Mouse (Mus musculus) midbrain, embryonic 14.5 days (tissue): ENCODE results near the gene Zranb1. TPM values are rescaled to one million over a fixed set of nuclear protein-coding genes. Genes with fewer than 3 reads are reported as not detected.

ENCODE experiments used
- ATAC-seq: fragments of 200-750 bp; cut with Nextera tagmentation; 2 replicates; pipeline ENCODE4 v1.8.0; 2017; ENCODE audit warnings: moderate number of reproducible peaks, moderate library complexity; ENCODE audit not compliant: low FRiP score, low TSS enrichment
- DNase-seq: peaks from one replicate; pipeline ENCODE4 v3.0.0-alpha.2; 2015
- H3K27ac ChIP-seq: fragments of 300-500 bp; sonication (generic); replicated peaks from 2 replicates; pipeline ENCODE4 v1.5.1; 2014; ENCODE audit warnings: mild to moderate bottlenecking, low read depth, low read length, moderate library complexity
- H3K27me3 ChIP-seq: fragments of 300-500 bp; sonication (generic); 2 replicates; pipeline ENCODE4 v1.6.1; 2014; ENCODE audit warnings: low read length, control low read depth, mixed read lengths; ENCODE audit not compliant: control insufficient read depth, insufficient read depth
- H3K36me3 ChIP-seq: fragments of 300-500 bp; sonication (generic); 2 replicates; pipeline ENCODE4 v1.6.1; 2014; ENCODE audit warnings: low read length, control low read depth; ENCODE audit not compliant: control insufficient read depth, insufficient read depth
- H3K4me1 ChIP-seq: fragments of 300-500 bp; sonication (generic); 2 replicates; pipeline ENCODE4 v1.6.1; 2014; ENCODE audit warnings: mild to moderate bottlenecking, antibody characterized with exemption, low read length, control low read depth; ENCODE audit not compliant: control insufficient read depth, insufficient read depth
- H3K4me2 ChIP-seq: fragments of 300-500 bp; sonication (generic); 2 replicates; pipeline ENCODE4 v1.6.1; 2014; ENCODE audit warnings: mild to moderate bottlenecking, low read length, moderate library complexity
- H3K4me3 ChIP-seq: fragments of 300-500 bp; sonication (generic); replicated peaks from 2 replicates; pipeline ENCODE4 v1.5.1; 2014; ENCODE audit warnings: low read depth, low read length
- H3K9ac ChIP-seq: fragments of 300-500 bp; sonication (generic); replicated peaks from 2 replicates; pipeline ENCODE4 v1.6.1; 2014; ENCODE audit warnings: mild to moderate bottlenecking, low read length, moderate library complexity
- H3K9me3 ChIP-seq: fragments of 300-500 bp; sonication (generic); 2 replicates; pipeline ENCODE4 v1.6.1; 2016; ENCODE audit warnings: low read length, control low read depth, mixed read lengths; ENCODE audit not compliant: control insufficient read depth
- WGBS: fragments of 180-500 bp; shearing (Covaris S2); extraction: QIAGEN DNeasy Blood & Tissue Kit; methylation state at CpG from one replicate; pipeline ENCODE4 v1.1.7; 2014; 5-methylcytosine and 5-hydroxymethylcytosine counted together
- polyA plus RNA-seq: library from polyadenylated mRNA; unstranded; fragments of >200 nt; fragmentation: Nextera tagmentation; extraction: Ambion mirVana; gene quantifications from 2 replicates; pipeline ENCODE4 v1.2.1, GENCODE M21; 2014

The Zranb1 gene
- polyA plus RNA-seq, 1 experiment from 2014 or later, result 35.1 TPM

DNA sequence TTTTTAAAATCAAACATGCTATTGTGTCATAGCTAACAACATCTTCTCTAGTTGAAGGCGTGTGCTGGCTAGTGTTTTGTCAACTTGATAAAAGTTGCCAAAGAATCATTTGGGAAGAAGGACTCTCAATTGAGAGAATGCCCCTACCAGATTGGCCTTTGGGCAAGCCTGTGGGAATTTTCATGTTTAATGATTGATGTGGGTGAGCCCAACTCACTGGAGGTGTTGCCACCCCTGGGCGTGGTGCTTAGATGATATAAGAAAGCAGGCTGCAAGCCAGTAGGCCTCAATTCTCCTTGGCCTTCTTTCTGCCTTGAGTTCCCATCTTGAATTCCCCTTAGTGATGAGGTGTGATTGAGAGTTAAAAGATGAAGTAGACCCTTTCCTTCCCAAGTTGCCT is 47.0 kb downstream of the Zranb1 start:
- 100% methylated on average over 2 of the region's 2 CpGs for WGBS
- Histone ChIP-seq H3K36me3 (peaks cover 36% of the 10 kb centered on the region), H3K9me3 (no peaks in the 10 kb centered on the region), H3K27me3 (no peaks in the 10 kb centered on the region), H3K27ac (no peak overlapping the region), H3K4me1 (no peaks in the 10 kb centered on the region), H3K4me2 (no peak overlapping the region), H3K4me3 (no peak overlapping the region), H3K9ac (no peak overlapping the region)
- DNase-seq (no peak), ATAC-seq (no peak)

DNA sequence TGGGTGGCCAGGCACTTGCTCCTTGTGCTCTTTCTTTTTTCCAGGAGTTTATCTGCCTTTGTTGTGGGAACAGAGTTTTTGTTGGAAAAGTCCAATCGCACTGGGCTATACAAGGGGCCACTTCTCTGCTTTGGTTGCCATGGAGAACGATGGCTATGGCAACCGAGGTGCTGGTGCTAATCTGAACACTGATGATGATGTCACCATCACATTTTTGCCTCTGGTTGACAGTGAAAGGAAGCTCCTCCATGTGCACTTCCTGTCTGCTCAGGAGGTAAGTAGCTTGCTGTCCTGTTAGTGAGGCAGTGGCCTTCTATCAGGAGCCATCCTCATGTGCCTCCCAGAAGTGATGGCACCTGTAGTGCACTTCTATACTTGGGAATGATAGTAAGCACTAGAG is 51.7 kb downstream of the Zranb1 start:
- Histone ChIP-seq H3K9me3 (no peaks in the 10 kb centered on the region), H3K4me2 (no peak overlapping the region), H3K4me3 (no peak overlapping the region), H3K9ac (no peak overlapping the region), H3K27me3 (no peaks in the 10 kb centered on the region), H3K36me3 (peaks cover 55% of the 10 kb centered on the region), H3K4me1 (no peaks in the 10 kb centered on the region), H3K27ac (no peak overlapping the region)
- ATAC-seq, result no peak
- no peak for DNase-seq
- 35% methylated on average over 3 of the region's 3 CpGs for WGBS

DNA sequence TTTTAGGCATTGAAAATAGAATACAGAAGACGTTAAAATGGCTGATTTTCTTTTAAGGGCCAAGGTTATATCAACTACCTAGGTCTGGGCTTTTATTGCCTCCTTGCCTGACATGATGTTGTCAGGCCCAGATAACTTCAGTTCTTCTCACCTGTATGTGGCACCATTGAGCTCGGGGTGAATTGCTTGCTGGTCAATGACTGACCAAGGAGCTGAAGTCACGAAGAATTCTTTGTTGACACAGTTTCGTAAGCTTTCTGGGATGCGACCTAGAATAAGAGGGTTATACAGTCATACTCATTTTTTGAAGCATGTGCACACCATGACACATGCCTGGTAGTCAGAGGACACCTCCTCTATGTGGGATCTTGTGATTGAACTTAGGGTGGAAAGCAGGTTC is 58.9 kb downstream of the Zranb1 start:
- Histone ChIP-seq H3K4me3 (no peak overlapping the region), H3K9me3 (no peaks in the 10 kb centered on the region), H3K4me1 (no peaks in the 10 kb centered on the region), H3K27me3 (no peaks in the 10 kb centered on the region), H3K27ac (no peak overlapping the region), H3K9ac (no peak overlapping the region), H3K36me3 (peaks cover 63% of the 10 kb centered on the region), H3K4me2 (no peak overlapping the region)
- WGBS, result 95% methylated on average over 5 of the region's 5 CpGs
- DNase-seq (no peak), ATAC-seq (no peak)

DNA sequence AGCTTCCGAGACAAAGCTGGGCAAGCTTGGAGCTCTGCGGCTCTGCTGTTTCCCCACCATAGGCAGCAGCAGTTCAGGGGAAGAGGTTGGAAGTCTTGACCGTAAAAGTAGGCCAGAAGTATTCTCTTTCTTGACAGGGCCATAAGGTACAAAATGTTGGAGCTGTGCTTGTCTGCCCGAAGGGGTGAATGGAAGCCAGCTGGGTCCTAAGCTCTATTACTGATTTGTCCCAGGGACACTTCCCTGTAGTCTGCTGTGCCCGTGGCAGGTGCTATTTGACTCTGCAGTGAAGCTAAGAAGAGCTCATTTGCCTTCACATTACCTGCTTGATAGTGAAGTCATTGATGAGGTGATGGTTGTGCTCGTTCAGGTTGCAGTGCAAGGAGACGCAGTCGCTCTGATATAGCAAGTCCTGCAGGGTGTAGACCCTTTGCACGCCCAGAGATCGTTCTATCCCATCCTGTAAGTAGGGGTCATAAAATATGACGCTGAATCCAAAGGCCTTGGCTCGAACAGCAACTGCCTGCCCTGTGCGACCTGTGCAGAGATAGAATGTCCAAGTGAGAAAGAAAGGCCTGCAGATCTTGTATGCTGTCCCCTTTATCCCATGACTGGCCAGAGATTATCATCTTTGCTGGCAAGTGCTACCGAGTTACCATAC is 60.4 kb downstream of the Zranb1 start:
- no peak for ATAC-seq
- H3K9ac ChIP-seq, result no peak overlapping the region
- H3K9me3 ChIP-seq, result no peaks in the 10 kb centered on the region
- peaks cover 60% of the 10 kb centered on the region for H3K36me3 ChIP-seq
- no peak for DNase-seq
- no peaks in the 10 kb centered on the region for H3K4me1 ChIP-seq
- H3K4me2 ChIP-seq, result no peak overlapping the region
- 94% methylated on average over 14 of the region's 14 CpGs for WGBS
- H3K27ac ChIP-seq, result no peak overlapping the region
- no peaks in the 10 kb centered on the region for H3K27me3 ChIP-seq
- H3K4me3 ChIP-seq, result no peak overlapping the region

DNA sequence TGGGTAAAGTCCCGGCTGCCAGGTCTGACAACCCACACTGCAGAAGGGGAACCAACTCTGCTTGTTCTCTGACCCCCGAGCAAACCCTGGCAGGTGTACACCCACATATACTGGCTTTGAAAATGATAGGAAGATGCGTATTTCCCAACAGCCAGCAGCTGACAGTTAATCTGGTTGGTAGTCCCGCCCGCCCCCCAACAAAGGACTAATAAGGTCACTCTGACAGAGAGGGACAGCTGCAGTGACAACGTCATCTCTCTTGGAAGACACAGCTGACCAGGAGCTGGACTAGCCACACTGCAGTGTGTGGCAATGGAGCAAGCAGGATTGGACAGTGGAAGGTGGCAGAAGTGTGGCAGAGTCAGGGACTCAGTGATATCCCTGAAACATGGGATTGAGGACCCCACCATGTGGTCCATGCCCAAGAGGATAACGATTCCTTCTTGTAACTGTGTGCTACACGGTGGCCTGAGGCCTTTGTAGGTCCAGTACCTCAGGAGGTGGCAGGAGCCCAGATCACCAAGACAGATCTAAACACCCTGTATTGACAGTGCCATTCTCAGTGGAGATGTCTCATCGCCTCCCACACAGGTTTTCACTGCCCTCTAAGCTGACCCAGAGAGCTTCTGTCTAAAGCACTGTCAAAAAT is 62.1 kb downstream of the Zranb1 start:
- H3K27ac ChIP-seq, result no peak overlapping the region
- no peaks in the 10 kb centered on the region for H3K27me3 ChIP-seq
- WGBS, result 91% methylated on average over 9 of the region's 9 CpGs
- no peak overlapping the region for H3K4me3 ChIP-seq
- H3K4me1 ChIP-seq, result no peaks in the 10 kb centered on the region
- H3K36me3 ChIP-seq, result peaks cover 66% of the 10 kb centered on the region
- no peak overlapping the region for H3K4me2 ChIP-seq
- no peaks in the 10 kb centered on the region for H3K9me3 ChIP-seq
- no peak for ATAC-seq
- DNase-seq, result no peak
- H3K9ac ChIP-seq, result no peak overlapping the region

DNA sequence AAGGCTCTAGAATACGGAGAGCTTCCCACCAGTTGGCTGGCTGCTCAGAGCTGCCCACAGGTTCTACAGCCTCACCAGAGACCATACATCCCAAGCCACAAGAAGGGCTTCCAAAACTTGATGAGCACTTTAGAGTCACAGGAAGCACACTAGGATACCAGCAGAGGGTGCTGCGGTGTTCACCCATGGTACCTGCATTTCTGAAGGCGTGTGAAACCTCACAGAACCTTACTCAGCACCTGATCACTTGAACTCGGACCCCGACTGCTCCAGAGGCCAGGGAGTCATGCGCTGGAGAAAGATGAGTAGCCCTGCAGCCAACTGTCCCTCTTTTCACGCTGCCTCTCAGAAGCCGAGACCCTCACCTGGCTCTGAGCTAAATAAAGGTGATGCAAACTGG is 63.2 kb downstream of the Zranb1 start:
- Histone ChIP-seq H3K27me3 (no peaks in the 10 kb centered on the region), H3K9ac (no peak overlapping the region), H3K4me1 (no peaks in the 10 kb centered on the region), H3K27ac (no peak overlapping the region), H3K9me3 (no peaks in the 10 kb centered on the region), H3K4me2 (no peak overlapping the region), H3K36me3 (peaks cover 66% of the 10 kb centered on the region), H3K4me3 (no peak overlapping the region)
- ATAC-seq (no peak), DNase-seq (no peak)
- 90% methylated on average over 8 of the region's 8 CpGs for WGBS

DNA sequence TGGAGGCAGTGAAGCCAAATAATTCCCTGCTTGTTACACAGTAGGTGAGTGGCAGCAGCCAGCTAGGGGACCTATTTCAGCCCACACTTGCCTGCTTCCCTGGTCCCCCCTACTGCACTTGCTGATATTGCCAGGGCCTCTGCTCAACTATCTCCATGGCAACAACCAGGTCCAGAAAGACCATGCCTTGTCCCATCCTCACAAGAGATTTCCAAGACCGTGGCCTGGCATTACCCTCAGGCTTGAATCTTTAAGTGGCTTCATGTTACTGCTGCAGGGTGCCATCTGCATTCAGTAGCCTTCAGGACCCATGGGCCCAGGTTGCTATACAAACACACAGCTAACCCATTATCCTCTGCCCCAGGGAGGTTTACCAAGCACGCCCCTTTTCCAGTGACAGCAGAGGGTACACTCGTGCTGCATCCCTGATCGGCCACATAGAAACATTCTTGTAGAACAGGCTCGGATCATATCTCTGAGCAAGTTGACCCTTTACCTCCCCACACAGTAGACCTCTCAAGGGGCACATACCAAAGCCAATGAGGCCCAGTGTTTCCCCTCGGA is 63.8 kb downstream of the Zranb1 start:
- Histone ChIP-seq H3K9ac (no peak overlapping the region), H3K27me3 (no peaks in the 10 kb centered on the region), H3K36me3 (peaks cover 64% of the 10 kb centered on the region), H3K9me3 (no peaks in the 10 kb centered on the region), H3K4me3 (no peak overlapping the region), H3K4me1 (no peaks in the 10 kb centered on the region), H3K4me2 (no peak overlapping the region), H3K27ac (peak overlapping the region; percentile 34; the same call in 1 of the 2 replicates)
- ATAC-seq, result peak; percentile 24; the same call in 1 of the 2 replicates
- DNase-seq, result peak; percentile 54
- 60% methylated on average over 6 of the region's 6 CpGs for WGBS

DNA sequence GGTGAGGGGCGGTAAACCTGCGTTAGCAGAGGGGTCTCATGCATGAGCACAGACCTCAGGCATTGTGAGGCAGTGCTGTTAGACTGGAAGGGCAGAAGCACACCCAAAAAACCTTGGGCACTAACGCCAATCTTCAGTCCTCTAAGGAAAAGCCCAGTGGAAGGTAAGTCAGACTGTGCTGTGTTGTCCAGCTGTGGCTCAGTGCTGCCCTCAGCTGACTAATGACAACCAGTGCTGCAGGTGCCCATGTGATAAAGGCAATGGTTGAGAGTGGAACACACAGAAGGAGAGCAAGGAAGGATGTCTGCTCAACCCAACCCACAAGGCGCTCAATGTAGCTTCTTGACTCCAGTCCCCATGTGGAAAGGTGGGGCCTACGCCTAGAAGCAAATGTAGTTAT is 65.4 kb downstream of the Zranb1 start:
- H3K36me3 ChIP-seq, result peaks cover 47% of the 10 kb centered on the region

DNA sequence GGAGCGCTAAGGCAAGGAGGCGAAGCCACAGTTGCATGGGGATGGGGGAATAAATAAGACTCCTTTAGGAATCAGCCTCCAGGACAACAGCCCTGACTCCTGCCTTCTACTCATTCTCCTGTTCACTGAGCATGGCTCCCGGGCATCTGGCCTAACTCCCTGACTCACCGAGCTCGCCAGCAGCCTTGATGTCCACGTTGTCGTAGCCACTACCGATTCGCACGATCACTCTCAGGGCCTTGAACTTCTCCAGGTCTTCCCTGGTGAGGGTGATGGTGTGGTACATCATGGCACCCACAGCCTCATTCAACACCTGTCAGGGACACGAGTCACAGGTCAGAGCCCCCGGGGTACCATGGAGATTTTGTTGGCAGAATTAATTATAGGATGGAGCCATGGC is 67.7 kb downstream of the Zranb1 start:
- H3K9ac ChIP-seq, result no peak overlapping the region
- H3K4me2 ChIP-seq, result no peak overlapping the region
- no peak overlapping the region for H3K27ac ChIP-seq
- H3K4me1 ChIP-seq, result peaks cover 11% of the 10 kb centered on the region; the same call in 1 of the 2 replicates
- DNase-seq, result no peak
- no peak for ATAC-seq
- H3K9me3 ChIP-seq, result no peaks in the 10 kb centered on the region
- peaks cover 43% of the 10 kb centered on the region for H3K36me3 ChIP-seq
- no peak overlapping the region for H3K4me3 ChIP-seq
- 96% methylated on average over 12 of the region's 12 CpGs for WGBS
- no peaks in the 10 kb centered on the region for H3K27me3 ChIP-seq

More for the DNA sequence above, 65.4 kb downstream of the Zranb1 start:
- H3K4me2 ChIP-seq, result no peak overlapping the region
- WGBS, result 89% methylated on average over 5 of the region's 5 CpGs
- H3K4me3 ChIP-seq, result no peak overlapping the region
- H3K27ac ChIP-seq, result no peak overlapping the region
- no peaks in the 10 kb centered on the region for H3K9me3 ChIP-seq
- H3K27me3 ChIP-seq, result no peaks in the 10 kb centered on the region
- H3K4me1 ChIP-seq, result no peaks in the 10 kb centered on the region
- ATAC-seq, result no peak
- H3K9ac ChIP-seq, result no peak overlapping the region
- DNase-seq, result no peak
